In genomic region chrX:106593914-106594313, GRCm38 (mm10) we compare ENCODE assay signal across 19 mouse cellular contexts. TPM values are rescaled to one million over a fixed set of nuclear protein-coding genes. Genes with fewer than 3 reads are reported as not detected.
"Had no signal": no experiment of that assay in that cellular context is flagged by ENCODE, and none has a peak within 500 bp of the region (broad histone marks: within the 10 kb centered on the region; RNA-seq: fewer than 3 reads in every experiment).

No protein-coding gene starts in this region.

- H3K4me3 ChIP-seq: neural tube, embryonic 13.5 days; neural tube, embryonic 15.5 days; stomach, embryonic 15.5 days had no signal

- H3K9me3 ChIP-seq: neural tube, embryonic 13.5 days; neural tube, embryonic 15.5 days; stomach, embryonic 15.5 days had no signal

- H3K36me3 ChIP-seq: neural tube, embryonic 13.5 days; neural tube, embryonic 15.5 days; stomach, embryonic 15.5 days had no signal

- H3K27ac ChIP-seq: neural tube, embryonic 13.5 days; neural tube, embryonic 15.5 days; stomach, embryonic 15.5 days; stomach, postnatal 0 days had no signal

- H3K27me3 ChIP-seq: neural tube, embryonic 13.5 days; neural tube, embryonic 15.5 days; stomach, embryonic 15.5 days had no signal

- H3K4me1 ChIP-seq: neural tube, embryonic 13.5 days; neural tube, embryonic 15.5 days; stomach, embryonic 15.5 days had no signal

- H3K9ac ChIP-seq: neural tube, embryonic 13.5 days; neural tube, embryonic 15.5 days; stomach, embryonic 15.5 days had no signal

- DNase-seq: retina, postnatal 1 day; right cerebral cortex, adult 18-20 months; right cerebral cortex, postnatal 14 days; right cerebral cortex, postnatal 25 days; right cerebral cortex, postnatal 4 days; spleen, adult 18-20 months; thymus, adult 18-20 months; thymus, adult 2 months; thymus, postnatal 14 days; thymus, postnatal 25 days; thymus, postnatal 36 days; thymus, postnatal 4 days had no signal

RNA-seq across cellular contexts. Expression of gene Gm5127, which starts 10.9 kb away (rescaled TPM):
- polyA plus RNA-seq: neural tube, embryonic 14.5 days; small intestine, adult 2 months; testis, adult 2 months had no signal
